Mouse (Mus musculus) heart, adult 2 months (tissue): Measurements from ENCODE around the gene Phf20.

Source experiments
- CTCF ChIP-seq: fragments of 200-600 bp; IDR thresholded peaks from 2 replicates; pipeline ENCODE4 v1.8.1; 2022; ENCODE audit warnings: antibody characterized with exemption, mild to moderate bottlenecking, moderate library complexity
- EP300 ChIP-seq: fragments of 200-500 bp; IDR thresholded peaks from 2 replicates; pipeline ENCODE4 v1.6.1; 2011; ENCODE audit warnings: low read depth, low read length, control low read depth; ENCODE audit not compliant: insufficient read depth
- POLR2A ChIP-seq: fragments of 200-500 bp; IDR thresholded peaks from 2 replicates; pipeline ENCODE4 v1.6.1; 2011; ENCODE audit warnings: mild to moderate bottlenecking, low read depth, low read length, control low read depth; ENCODE audit not compliant: insufficient read depth

- no peak for TF ChIP-seq POLR2A
- no peak for TF ChIP-seq CTCF
- TF ChIP-seq EP300 = no peak
Measured at GRCm38 (mm10) chr2:156330681-156331080, 134.4 kb downstream of the Phf20 start.
